Mouse (Mus musculus): ENCODE results near the gene Fat3. TPM values are rescaled to one million over a fixed set of nuclear protein-coding genes. Genes with fewer than 3 reads are reported as not detected.

The Fat3 gene
- polyA plus RNA-seq, 1 experiment: not detected

GRCm38 (mm10) chr9:16353049-16353724 lies 147.9 kb downstream of the Fat3 start:
- TF ChIP-seq GATA1 (IDR thresholded peaks at IDR 0.05; ENCODE audit: low read length): no peak

GRCm38 (mm10) chr9:16352486-16353048 lies 148.5 kb downstream of the Fat3 start:
- no peak for TF ChIP-seq GATA1 (IDR thresholded peaks at IDR 0.05; ENCODE audit: low read length)

- no peak for TF ChIP-seq GATA1 (IDR thresholded peaks at IDR 0.05; ENCODE audit: low read length)
Measured at GRCm38 (mm10) chr9:16344902-16345855, 155.9 kb downstream of the Fat3 start.

- TF ChIP-seq GATA1 (IDR thresholded peaks at IDR 0.05; ENCODE audit: low read length): no peak
Measured at GRCm38 (mm10) chr9:16343191-16343590, 157.9 kb downstream of the Fat3 start.

- TF ChIP-seq GATA1 (IDR thresholded peaks at IDR 0.05; ENCODE audit: low read length): peak; percentile 81
Measured at GRCm38 (mm10) chr9:16342577-16342976, 158.5 kb downstream of the Fat3 start.

- no peak for TF ChIP-seq GATA1 (IDR thresholded peaks at IDR 0.05; ENCODE audit: low read length)
Measured at GRCm38 (mm10) chr9:16330290-16330984, 170.6 kb downstream of the Fat3 start.

- no peak for TF ChIP-seq GATA1 (IDR thresholded peaks at IDR 0.05; ENCODE audit: low read length)
Measured at GRCm38 (mm10) chr9:16318957-16319356, 182.1 kb downstream of the Fat3 start.

- TF ChIP-seq GATA1 (IDR thresholded peaks at IDR 0.05; ENCODE audit: low read length): no peak
Measured at GRCm38 (mm10) chr9:16312599-16313197, 188.4 kb downstream of the Fat3 start.

GRCm38 (mm10) chr9:16310855-16311848 lies 189.9 kb downstream of the Fat3 start:
- no peak for TF ChIP-seq GATA1 (IDR thresholded peaks at IDR 0.05; ENCODE audit: low read length)

- no peak for TF ChIP-seq GATA1 (IDR thresholded peaks at IDR 0.05; ENCODE audit: low read length)
Measured at GRCm38 (mm10) chr9:16310305-16310704, 190.8 kb downstream of the Fat3 start.

- TF ChIP-seq GATA1 (IDR thresholded peaks at IDR 0.05; ENCODE audit: low read length): no peak
Measured at GRCm38 (mm10) chr9:16307789-16308188, 193.3 kb downstream of the Fat3 start.

- TF ChIP-seq GATA1 (IDR thresholded peaks at IDR 0.05; ENCODE audit: low read length): no peak
Measured at GRCm38 (mm10) chr9:16306222-16306621, 194.9 kb downstream of the Fat3 start.

GRCm38 (mm10) chr9:16305396-16306086 lies 195.5 kb downstream of the Fat3 start:
- TF ChIP-seq GATA1 (IDR thresholded peaks at IDR 0.05; ENCODE audit: low read length): no peak

Data from G1E-ER4 (cell line).